Mouse (Mus musculus) embryo, embryonic 11 days (tissue): ENCODE measurements around the gene Slc13a2.

Experiments
- DNase-seq: peaks from one replicate; pipeline ENCODE4 v3.0.0-alpha.2; 2015

Gene Slc13a2

DNA sequence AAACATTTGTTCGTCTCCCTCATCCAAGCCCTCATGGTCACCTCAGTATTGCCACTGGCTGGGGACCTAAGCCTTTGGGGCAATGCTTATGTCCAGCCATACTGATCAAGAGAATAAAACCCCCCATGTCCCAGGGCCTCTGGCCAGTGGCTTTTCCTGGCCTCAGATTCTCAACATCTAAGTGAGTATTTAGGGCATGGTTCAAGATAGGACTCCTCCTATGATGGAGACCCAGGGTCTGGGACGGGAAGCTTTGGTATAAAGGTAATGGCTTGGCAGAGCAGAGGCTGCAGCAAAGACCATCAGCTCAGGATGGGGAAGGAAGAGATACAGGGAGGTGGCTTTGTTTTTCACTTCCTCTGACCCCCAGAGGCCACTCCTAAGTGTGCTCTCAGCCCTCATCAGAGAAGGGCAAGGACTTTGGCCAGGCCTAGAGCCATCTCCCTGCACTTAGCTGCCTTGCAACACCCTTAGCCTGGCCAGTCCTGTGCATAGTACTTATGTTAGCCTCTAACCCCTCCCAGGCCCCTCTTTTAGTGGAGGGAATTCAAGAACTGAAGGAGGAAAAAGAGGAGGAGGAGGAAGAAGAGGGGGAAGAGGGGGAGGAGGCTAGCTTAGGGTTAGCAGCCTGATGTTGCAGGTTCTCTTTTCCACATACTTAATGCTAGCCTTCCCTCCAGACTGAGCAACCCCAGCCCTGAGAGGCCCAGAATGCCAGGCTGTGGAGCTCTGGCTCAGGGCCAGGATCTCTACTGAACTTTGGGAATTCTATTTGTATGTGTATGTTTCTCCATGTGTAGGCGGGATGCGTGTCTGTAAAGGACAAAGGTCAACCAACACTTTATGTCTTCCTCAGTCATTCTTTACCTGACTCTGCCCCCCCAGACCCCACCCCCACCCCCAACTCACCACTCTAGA is 72.3 kb downstream of the Slc13a2 start:
- DNase-seq = no peak

DNA sequence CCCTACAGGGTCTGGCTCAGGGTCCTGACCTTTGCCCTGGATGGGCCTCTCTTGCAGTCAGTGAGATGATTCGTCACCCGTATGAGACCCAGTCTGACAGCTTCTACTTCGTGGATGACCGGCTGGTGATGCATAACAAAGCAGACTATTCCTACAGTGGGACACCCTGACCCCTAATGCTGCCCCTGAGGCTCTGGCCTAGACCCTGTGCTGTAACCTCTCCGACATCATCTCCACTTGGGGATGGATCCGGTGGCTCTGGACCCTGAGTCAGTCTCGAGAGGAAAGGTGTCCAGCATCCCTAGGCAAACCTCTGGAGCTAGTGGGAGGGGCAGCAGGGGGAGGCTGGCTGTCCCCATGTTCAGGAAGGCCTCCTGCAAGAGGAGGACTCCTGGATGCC is 73.5 kb downstream of the Slc13a2 start:
- no peak for DNase-seq

DNA sequence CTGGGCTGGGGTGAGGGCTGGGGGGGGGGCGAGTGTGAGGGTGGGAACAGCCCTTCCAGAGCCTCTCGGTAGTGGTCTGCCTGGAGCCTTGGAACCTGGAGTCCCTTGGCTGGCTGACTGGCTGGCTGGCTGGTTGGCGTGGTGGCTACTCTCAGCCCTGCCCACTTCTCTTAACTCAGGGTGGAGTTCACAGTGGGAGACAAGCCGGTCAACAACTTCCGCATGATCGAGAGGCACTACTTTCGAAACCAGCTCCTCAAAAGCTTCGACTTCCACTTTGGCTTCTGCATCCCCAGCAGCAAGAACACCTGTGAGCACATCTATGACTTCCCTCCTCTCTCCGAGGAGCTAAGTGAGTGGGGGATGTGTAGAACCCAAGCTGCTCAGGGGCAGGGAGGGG is 74.1 kb downstream of the Slc13a2 start:
- no peak for DNase-seq
